Mouse (Mus musculus): ENCODE results near the gene Tars. TPM values are rescaled to one million over a fixed set of nuclear protein-coding genes. Genes with fewer than 3 reads are reported as not detected.

Tars gene
- total and polyA plus RNA-seq, 3 experiments, result 41.7 to 96.2 (median 61.0) TPM

DNA sequence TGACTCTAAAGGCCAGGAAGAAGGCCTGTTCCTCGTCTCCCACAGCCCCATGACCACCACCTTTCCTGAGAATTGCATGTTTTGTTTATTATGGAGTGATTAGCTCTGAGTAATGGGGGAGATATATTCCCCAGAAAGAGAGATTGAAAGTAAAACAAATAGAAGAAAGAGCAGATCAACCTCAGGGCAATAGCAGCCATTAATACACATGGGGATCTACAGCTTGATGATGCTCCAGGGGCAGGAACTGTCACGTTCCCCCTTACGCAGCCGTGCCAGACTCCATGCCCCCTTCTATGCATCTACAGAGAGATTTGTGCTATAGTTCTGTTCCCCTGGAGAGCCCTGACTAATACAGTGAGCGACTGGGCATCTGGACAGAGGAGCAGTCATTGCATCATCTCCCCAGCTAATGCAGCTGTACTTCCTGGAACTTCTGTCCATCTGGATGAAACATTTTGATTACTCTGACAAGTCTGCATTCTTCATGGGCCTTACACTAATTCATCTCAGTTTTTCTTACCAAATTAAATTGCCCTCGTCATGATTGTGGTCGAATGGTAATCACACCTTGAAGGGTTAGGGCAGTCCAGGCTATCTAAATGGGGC is 28.9 kb downstream of the Tars start:
- Histone ChIP-seq H3K4me3 (ENCODE audit: low read depth, low read length) (no peak overlapping the region), H3K36me3 (replicated peaks) (no peaks in the 10 kb centered on the region), H3K9me3 (replicated peaks) (no peaks in the 10 kb centered on the region), H3K27me3 (ENCODE audit: insufficient read depth, low read length) (peaks cover 18% of the 10 kb centered on the region; the same call in 1 of the 2 replicates), H3K4me1 (ENCODE audit: insufficient read depth, low read depth, low read length) (no peaks in the 10 kb centered on the region)
- no peak for TF ChIP-seq TAL1 (conservative IDR thresholded peaks at IDR 0.05; ENCODE audit: low read depth, low read length)
- no peak for TF ChIP-seq POLR2AphosphoS5 (IDR thresholded peaks at IDR 0.05; ENCODE audit: insufficient replicate concordance, low read depth, low read length)
- TF ChIP-seq CTCF (IDR thresholded peaks at IDR 0.05; ENCODE audit: low read depth, low read length), result no peak
- TF ChIP-seq GATA1 (IDR thresholded peaks at IDR 0.05; ENCODE audit: borderline replicate concordance, low read length), result no peak
- TF ChIP-seq GATA2 (IDR thresholded peaks at IDR 0.05; ENCODE audit: borderline replicate concordance, low read depth, low read length), result no peak
- ATAC-seq (ENCODE audit: extremely low read depth, insufficient number of reproducible peaks, low FRiP score, poor library complexity, severe bottlenecking), result no peak
- no peak for DNase-seq (ENCODE audit: low spot score)

DNA sequence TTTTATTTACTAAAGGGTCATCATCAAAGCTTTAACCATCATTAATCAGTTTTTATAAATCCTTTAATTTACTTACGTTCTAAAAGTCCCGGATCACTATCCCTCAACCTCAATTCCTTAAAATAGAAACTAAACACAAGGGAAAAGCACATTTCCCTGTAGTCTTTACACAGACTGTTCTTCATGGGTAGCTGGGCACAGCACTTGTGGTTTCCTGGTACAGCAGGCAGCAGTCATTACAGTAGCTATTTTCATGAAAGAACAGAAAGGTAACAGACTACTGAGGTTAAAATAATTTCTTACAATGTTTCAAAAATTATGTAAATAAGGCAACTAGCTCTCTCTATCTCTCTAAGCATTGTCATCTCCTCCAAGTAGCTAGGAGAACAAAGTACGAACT is 29.9 kb downstream of the Tars start:
- DNase-seq (ENCODE audit: low spot score), result no peak
- Histone ChIP-seq H3K36me3 (replicated peaks) (no peaks in the 10 kb centered on the region), H3K27me3 (ENCODE audit: insufficient read depth, low read length) (peaks cover 14% of the 10 kb centered on the region; the same call in 1 of the 2 replicates), H3K9me3 (replicated peaks) (no peaks in the 10 kb centered on the region), H3K4me1 (ENCODE audit: insufficient read depth, low read depth, low read length) (no peaks in the 10 kb centered on the region), H3K4me3 (ENCODE audit: low read depth, low read length) (no peak overlapping the region)
- no peak for ATAC-seq (ENCODE audit: extremely low read depth, insufficient number of reproducible peaks, low FRiP score, poor library complexity, severe bottlenecking)
- no peak for TF ChIP-seq CTCF (IDR thresholded peaks at IDR 0.05; ENCODE audit: low read depth, low read length)
- no peak for TF ChIP-seq TAL1 (conservative IDR thresholded peaks at IDR 0.05; ENCODE audit: low read depth, low read length)
- no peak for TF ChIP-seq GATA1 (IDR thresholded peaks at IDR 0.05; ENCODE audit: borderline replicate concordance, low read length)
- no peak for TF ChIP-seq POLR2AphosphoS5 (IDR thresholded peaks at IDR 0.05; ENCODE audit: insufficient replicate concordance, low read depth, low read length)
- TF ChIP-seq GATA2 (IDR thresholded peaks at IDR 0.05; ENCODE audit: borderline replicate concordance, low read depth, low read length), result no peak

DNA sequence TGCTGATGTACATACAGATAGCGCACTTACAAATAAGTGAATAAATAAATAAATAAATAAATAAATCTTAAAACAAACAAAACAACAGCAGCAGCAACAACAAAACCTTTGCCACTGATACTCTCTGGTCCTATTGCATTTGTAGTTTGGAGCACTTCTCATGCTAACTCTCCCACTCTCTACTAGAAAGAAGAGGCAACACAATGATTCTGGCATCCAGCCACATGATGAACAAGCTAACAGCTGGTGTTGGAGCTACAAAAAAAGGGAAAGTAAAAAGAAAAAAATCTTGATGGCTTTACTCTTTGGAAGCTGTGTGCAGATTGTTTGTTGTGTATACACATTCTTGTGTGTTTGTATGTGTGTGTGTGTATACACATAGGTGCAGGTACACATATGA is 34.7 kb downstream of the Tars start:
- 0 out of 2 replicates have a peak, but pooled peaks cover 4% of the 10 kb centered on the region for H3K27me3 ChIP-seq (ENCODE audit: insufficient read depth, low read length)
- no peaks in the 10 kb centered on the region for H3K36me3 ChIP-seq (replicated peaks)
- no peaks in the 10 kb centered on the region for H3K4me1 ChIP-seq (ENCODE audit: insufficient read depth, low read depth, low read length)
- no peak overlapping the region for H3K4me3 ChIP-seq (ENCODE audit: low read depth, low read length)
- no peaks in the 10 kb centered on the region for H3K9me3 ChIP-seq (replicated peaks)
- TF ChIP-seq CTCF (IDR thresholded peaks at IDR 0.05; ENCODE audit: low read depth, low read length) (no peak), GATA2 (IDR thresholded peaks at IDR 0.05; ENCODE audit: borderline replicate concordance, low read depth, low read length) (no peak), GATA1 (IDR thresholded peaks at IDR 0.05; ENCODE audit: borderline replicate concordance, low read length) (no peak), POLR2AphosphoS5 (IDR thresholded peaks at IDR 0.05; ENCODE audit: insufficient replicate concordance, low read depth, low read length) (no peak), TAL1 (conservative IDR thresholded peaks at IDR 0.05; ENCODE audit: low read depth, low read length) (no peak)
- ATAC-seq (ENCODE audit: extremely low read depth, insufficient number of reproducible peaks, low FRiP score, poor library complexity, severe bottlenecking) (no peak), DNase-seq (ENCODE audit: low spot score) (no peak)

DNA sequence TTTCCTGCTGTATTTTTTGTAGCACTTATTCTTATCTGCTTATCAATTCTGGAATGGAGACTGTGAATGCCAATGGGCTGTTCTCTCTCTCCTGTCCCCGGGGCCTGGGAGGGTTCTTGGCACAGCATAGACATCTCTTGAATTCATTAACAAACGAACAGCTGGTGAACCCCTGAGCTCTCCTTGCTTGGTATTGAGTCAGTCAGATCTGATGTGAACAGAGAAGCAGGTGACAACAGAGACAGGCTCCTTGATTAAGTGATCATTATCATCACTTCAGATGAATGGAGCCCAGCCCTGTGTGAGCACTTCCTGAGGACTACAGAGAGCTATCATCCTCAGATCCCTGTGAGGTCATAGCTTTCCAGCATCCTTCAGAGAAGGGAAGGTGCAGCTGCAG is 35.4 kb downstream of the Tars start:
- Histone ChIP-seq H3K36me3 (replicated peaks) (no peaks in the 10 kb centered on the region), H3K4me1 (ENCODE audit: insufficient read depth, low read depth, low read length) (no peaks in the 10 kb centered on the region), H3K9me3 (replicated peaks) (no peaks in the 10 kb centered on the region), H3K27me3 (ENCODE audit: insufficient read depth, low read length) (0 out of 2 replicates have a peak, but pooled peaks cover 4% of the 10 kb centered on the region), H3K4me3 (ENCODE audit: low read depth, low read length) (no peak overlapping the region)
- DNase-seq (ENCODE audit: low spot score), result no peak
- no peak for ATAC-seq (ENCODE audit: extremely low read depth, insufficient number of reproducible peaks, low FRiP score, poor library complexity, severe bottlenecking)
- TF ChIP-seq GATA1 (IDR thresholded peaks at IDR 0.05; ENCODE audit: borderline replicate concordance, low read length) (no peak), GATA2 (IDR thresholded peaks at IDR 0.05; ENCODE audit: borderline replicate concordance, low read depth, low read length) (no peak), TAL1 (conservative IDR thresholded peaks at IDR 0.05; ENCODE audit: low read depth, low read length) (no peak), POLR2AphosphoS5 (IDR thresholded peaks at IDR 0.05; ENCODE audit: insufficient replicate concordance, low read depth, low read length) (no peak), CTCF (IDR thresholded peaks at IDR 0.05; ENCODE audit: low read depth, low read length) (no peak)

DNA sequence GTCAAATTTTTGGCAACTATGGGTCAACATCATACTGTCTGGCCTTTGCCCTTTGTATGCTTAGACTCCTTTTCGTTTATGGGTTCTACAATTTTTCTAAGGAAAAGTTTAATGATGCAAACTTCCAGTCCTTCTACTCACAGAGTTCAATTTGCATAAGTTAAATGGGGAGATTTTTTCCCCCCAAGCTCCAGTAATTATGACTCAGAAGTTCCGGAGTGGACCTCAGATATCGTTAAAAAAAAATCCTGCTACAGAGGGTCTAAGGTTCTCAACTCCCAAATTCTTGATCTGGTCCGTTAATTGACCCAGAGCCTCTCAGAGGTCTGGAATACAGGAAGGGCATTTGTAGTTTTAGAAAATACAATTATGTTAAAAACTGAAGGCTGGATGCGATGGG is 37.6 kb downstream of the Tars start:
- H3K4me3 ChIP-seq (ENCODE audit: low read depth, low read length), result no peak overlapping the region
- no peak for DNase-seq (ENCODE audit: low spot score)
- no peak for ATAC-seq (ENCODE audit: extremely low read depth, insufficient number of reproducible peaks, low FRiP score, poor library complexity, severe bottlenecking)

DNA sequence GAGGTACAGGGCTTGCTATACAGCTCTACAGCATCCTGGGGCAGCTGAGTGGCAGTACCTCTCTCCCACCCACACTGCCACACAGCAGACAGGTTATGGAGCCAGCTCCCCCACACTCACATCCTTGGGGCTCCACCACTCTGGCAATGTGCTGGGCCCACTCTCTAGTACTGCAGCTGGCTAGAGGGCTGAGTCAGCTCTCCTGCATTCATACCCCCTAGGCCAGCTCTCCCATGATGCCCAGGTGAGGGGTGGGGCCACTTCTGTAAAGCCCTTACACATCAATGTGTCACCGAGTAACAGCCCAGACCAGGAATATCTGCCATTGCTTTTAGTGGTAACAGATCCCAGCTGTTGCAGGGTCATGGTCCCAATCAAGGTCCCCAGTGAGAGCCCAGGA is 38.6 kb downstream of the Tars start:
- Histone ChIP-seq H3K9me3 (replicated peaks) (no peaks in the 10 kb centered on the region), H3K4me3 (ENCODE audit: low read depth, low read length) (no peak overlapping the region), H3K36me3 (replicated peaks) (no peaks in the 10 kb centered on the region), H3K27me3 (ENCODE audit: insufficient read depth, low read length) (no peaks in the 10 kb centered on the region), H3K4me1 (ENCODE audit: insufficient read depth, low read depth, low read length) (no peaks in the 10 kb centered on the region)
- DNase-seq (ENCODE audit: low spot score) (no peak), ATAC-seq (ENCODE audit: extremely low read depth, insufficient number of reproducible peaks, low FRiP score, poor library complexity, severe bottlenecking) (no peak)
- no peak for TF ChIP-seq CTCF (IDR thresholded peaks at IDR 0.05; ENCODE audit: low read depth, low read length)
- no peak for TF ChIP-seq POLR2AphosphoS5 (IDR thresholded peaks at IDR 0.05; ENCODE audit: insufficient replicate concordance, low read depth, low read length)
- TF ChIP-seq GATA2 (IDR thresholded peaks at IDR 0.05; ENCODE audit: borderline replicate concordance, low read depth, low read length), result no peak
- no peak for TF ChIP-seq GATA1 (IDR thresholded peaks at IDR 0.05; ENCODE audit: borderline replicate concordance, low read length)
- no peak for TF ChIP-seq TAL1 (conservative IDR thresholded peaks at IDR 0.05; ENCODE audit: low read depth, low read length)

More for the DNA sequence above, 37.6 kb downstream of the Tars start:
- Histone ChIP-seq H3K9me3 (replicated peaks) (no peaks in the 10 kb centered on the region), H3K27me3 (ENCODE audit: insufficient read depth, low read length) (no peaks in the 10 kb centered on the region), H3K4me1 (ENCODE audit: insufficient read depth, low read depth, low read length) (no peaks in the 10 kb centered on the region), H3K36me3 (replicated peaks) (no peaks in the 10 kb centered on the region)
- no peak for TF ChIP-seq GATA1 (IDR thresholded peaks at IDR 0.05; ENCODE audit: borderline replicate concordance, low read length)
- TF ChIP-seq CTCF (IDR thresholded peaks at IDR 0.05; ENCODE audit: low read depth, low read length), result no peak
- TF ChIP-seq POLR2AphosphoS5 (IDR thresholded peaks at IDR 0.05; ENCODE audit: insufficient replicate concordance, low read depth, low read length), result no peak
- TF ChIP-seq GATA2 (IDR thresholded peaks at IDR 0.05; ENCODE audit: borderline replicate concordance, low read depth, low read length), result no peak
- TF ChIP-seq TAL1 (conservative IDR thresholded peaks at IDR 0.05; ENCODE audit: low read depth, low read length), result no peak
